Mouse (Mus musculus) layer of hippocampus, adult 9-10 months (tissue): ENCODE results near the gene Gm28047.
"Not testable (repeated sequence)": the region's sequence is repeated elsewhere in the genome, so short reads cannot be mapped to it uniquely, and the experiment has no call there.

Experiments
- DNase-seq: peaks from one replicate; pipeline ENCODE4 v3.0.0; 2022; ENCODE audit warnings: low spot score

Gene Gm28047

GRCm38 (mm10) chr15:102619486-102619885, 5.4 kb downstream of the Gm28047 start:
- DNase-seq = no peak

- no peak for DNase-seq
Measured at GRCm38 (mm10) chr15:102617654-102618053, 7.2 kb downstream of the Gm28047 start.

GRCm38 (mm10) chr15:102616174-102616573, 8.7 kb downstream of the Gm28047 start:
- no peak for DNase-seq

- no peak for DNase-seq
Measured at GRCm38 (mm10) chr15:102614224-102614623, 10.6 kb downstream of the Gm28047 start.

GRCm38 (mm10) chr15:102612966-102613365, 11.9 kb downstream of the Gm28047 start:
- DNase-seq = no peak

- DNase-seq = not testable (repeated sequence)
Measured at GRCm38 (mm10) chr15:102608586-102608985, 16.3 kb downstream of the Gm28047 start.

- DNase-seq = no peak
Measured at GRCm38 (mm10) chr15:102593996-102594656, 30.7 kb downstream of the Gm28047 start.

GRCm38 (mm10) chr15:102592674-102593073, 32.2 kb downstream of the Gm28047 start:
- no peak for DNase-seq

GRCm38 (mm10) chr15:102590567-102590966, 34.3 kb downstream of the Gm28047 start:
- DNase-seq = no peak

- DNase-seq = no peak
Measured at GRCm38 (mm10) chr15:102589826-102590225, 35.0 kb downstream of the Gm28047 start.

- no peak for DNase-seq
Measured at GRCm38 (mm10) chr15:102585501-102585900, 39.4 kb downstream of the Gm28047 start.

- DNase-seq = peak; percentile 75
Measured at GRCm38 (mm10) chr15:102583708-102584383, 41.0 kb downstream of the Gm28047 start.

GRCm38 (mm10) chr15:102581205-102581604, 43.7 kb downstream of the Gm28047 start:
- DNase-seq = no peak

GRCm38 (mm10) chr15:102578351-102578750, 46.5 kb downstream of the Gm28047 start:
- no peak for DNase-seq

GRCm38 (mm10) chr15:102576972-102577371, 47.9 kb downstream of the Gm28047 start:
- DNase-seq = no peak

GRCm38 (mm10) chr15:102572081-102572480, 52.8 kb downstream of the Gm28047 start:
- no peak for DNase-seq

GRCm38 (mm10) chr15:102567849-102568248, 57.0 kb downstream of the Gm28047 start:
- DNase-seq = no peak

GRCm38 (mm10) chr15:102563681-102564080, 61.2 kb downstream of the Gm28047 start:
- no peak for DNase-seq

GRCm38 (mm10) chr15:102563061-102563460, 61.8 kb downstream of the Gm28047 start:
- no peak for DNase-seq

- DNase-seq = no peak
Measured at GRCm38 (mm10) chr15:102562491-102562890, 62.4 kb downstream of the Gm28047 start.

- DNase-seq = no peak
Measured at GRCm38 (mm10) chr15:102557580-102557979, 67.3 kb downstream of the Gm28047 start.

GRCm38 (mm10) chr15:102555581-102555980, 69.3 kb downstream of the Gm28047 start:
- no peak for DNase-seq

- no peak for DNase-seq
Measured at GRCm38 (mm10) chr15:102552599-102552998, 72.3 kb downstream of the Gm28047 start.

- DNase-seq = no peak
Measured at GRCm38 (mm10) chr15:102547478-102547877, 77.4 kb downstream of the Gm28047 start.
